Mouse (Mus musculus) CD4-positive helper T cell, adult 2 months (primary cell): Measurements from ENCODE around the gene 9130409I23Rik.
A peak's percentile ranks its signal among the peaks of the same experiment; 100 is the strongest.

Experiments
- DNase-seq: peaks from one replicate; pipeline ENCODE4 v3.0.0-alpha.2; 2012; ENCODE audit warnings: low read depth, missing footprints, low spot score

Gene 9130409I23Rik

DNA sequence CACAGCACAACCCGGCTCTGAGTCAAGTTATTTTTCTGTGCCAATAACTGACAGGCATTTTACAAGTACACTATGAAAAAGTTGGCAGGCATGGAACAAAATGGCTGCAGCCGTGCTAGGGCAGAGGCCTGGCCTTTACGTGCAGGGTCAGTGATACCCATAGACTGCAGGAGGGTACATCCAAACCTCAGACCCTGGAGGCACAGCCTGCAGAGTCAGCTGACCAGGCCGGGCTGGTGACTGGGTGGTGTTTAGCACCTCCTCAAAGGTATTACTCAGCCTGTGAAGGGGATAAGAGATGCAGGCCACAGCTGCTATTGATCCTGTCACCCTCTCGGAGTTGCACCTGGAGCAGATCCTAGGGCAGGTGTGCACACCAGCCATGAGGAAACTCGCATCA, at the start of gene 9130409I23Rik:
Gene 9130409I23Rik, plus strand, starts transcription at position 301 of the 400 bp plus-strand sequence.
- no peak for DNase-seq

DNA sequence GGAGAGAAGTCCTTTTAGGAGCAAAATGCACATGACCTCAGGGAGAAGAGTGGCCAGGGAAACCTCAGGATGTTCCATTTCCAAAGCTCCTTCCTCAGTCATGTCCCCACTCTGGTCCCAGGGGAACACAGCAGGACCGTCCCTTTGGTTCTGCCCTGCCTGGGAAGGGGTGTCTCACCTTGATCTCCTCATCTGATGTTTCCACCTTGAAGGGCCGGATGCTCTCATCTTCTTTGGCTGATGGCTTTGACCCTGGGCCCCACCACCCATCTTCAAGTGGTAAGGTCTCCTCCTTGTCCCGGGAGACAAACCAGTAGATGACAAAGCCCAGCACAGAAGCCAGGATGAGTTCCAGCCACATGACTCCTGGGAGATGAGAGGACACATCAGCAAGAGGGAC, 49.4 kb upstream of the 9130409I23Rik start:
- no peak for DNase-seq

DNA sequence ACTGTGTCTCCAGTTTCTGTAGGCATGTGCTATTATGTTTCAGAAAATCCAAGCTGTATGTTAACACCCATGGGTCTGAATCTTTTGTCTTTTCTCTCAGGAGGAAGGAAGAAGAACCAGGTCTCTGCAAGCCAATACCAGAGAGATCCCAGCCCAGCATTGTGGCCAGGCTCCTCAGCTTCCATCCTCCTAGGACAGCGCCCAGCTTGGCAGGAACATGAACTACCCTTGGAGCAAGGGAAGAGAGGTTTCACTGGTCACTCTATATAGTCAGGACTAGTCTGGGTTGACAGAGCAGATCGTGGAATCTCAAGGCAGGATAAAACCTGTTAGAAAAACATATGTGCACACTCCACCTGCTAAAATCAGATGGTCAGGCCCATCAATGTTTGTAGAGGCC, 47.2 kb upstream of the 9130409I23Rik start:
- no peak for DNase-seq

DNA sequence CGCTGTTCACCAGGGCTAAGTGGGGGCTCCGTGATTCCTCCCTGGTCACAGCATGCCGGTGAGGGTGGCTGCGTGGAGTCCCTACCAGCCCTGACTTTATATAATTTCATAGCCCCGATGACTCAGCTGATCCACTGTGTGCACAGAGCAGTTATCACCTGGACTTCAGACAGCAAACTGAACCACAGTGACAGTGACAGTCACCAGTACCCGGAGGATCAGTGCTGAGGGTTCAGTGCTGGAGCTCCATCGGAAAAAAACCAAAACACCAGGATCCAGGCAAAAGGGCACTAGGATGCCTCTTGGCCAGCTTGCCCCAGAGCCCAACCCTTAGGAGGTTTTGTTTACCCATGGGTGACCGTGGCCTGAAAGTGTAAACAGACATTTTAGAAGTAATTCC, 45.7 kb upstream of the 9130409I23Rik start:
- DNase-seq: no peak

DNA sequence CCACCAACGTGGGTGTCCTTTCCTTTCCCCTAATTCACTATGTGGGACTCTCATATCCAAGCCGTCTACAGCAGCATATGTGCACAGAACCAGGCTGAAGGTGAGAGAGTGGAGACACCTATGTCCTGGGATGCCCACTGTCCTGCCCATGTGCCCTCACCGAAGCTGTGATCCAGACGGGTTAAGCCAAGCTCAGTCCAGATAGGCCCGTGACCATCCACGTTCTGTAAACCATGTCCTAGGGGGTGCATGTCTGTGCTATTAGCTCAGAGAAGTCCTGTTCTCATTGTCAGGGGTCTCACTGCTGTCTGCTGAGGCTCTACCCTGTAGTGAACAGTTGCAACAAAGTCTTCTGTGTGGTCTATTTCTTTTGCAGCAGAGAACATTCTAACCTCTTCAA, 43.2 kb upstream of the 9130409I23Rik start:
- DNase-seq: no peak

DNA sequence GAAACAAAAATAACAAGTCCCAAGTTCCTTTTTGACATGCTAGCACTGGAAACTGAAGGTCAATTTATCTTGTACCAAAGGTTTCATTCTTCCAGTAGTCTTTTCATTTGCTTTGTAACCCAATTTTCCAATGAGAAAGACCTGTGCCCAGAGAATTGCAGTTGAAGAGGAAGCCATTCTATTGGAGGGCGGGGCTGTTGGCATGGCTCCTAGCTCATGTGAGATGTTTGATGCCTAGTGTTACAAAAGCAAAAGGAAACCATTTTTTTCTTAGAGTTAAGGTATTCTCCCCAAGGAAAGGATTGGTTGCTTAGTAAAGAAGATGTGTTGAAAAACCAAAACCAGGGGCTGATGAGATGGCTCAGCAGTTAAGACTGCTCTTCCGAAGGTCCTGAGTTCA, 42.8 kb upstream of the 9130409I23Rik start:
- no peak for DNase-seq

DNA sequence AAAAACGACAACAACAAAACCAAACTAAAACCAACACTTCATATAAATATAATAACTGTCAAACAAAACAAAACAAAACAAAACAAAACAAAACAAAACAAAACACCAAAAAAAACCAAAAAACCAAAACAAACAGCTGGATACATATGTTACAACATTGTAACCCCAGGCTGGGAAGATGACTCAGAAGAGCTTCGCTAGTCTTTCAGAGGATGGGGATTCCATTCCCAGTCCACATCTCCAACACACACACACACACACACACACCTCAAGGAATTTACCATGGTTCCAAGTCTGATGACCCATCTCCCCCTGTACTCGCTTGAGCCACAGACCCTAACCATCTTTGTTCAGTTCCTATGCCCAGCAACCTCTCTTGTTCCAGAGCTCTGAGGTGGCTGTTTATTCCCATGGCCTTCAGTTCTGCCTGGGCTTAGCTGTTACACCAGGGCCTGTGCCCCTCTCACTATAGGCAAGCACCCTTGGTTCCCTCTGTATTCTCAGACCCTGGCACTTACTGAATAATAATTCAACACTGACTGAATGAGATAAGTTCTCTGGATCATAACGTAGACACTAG, 41.9 kb upstream of the 9130409I23Rik start:
- DNase-seq: no peak

DNA sequence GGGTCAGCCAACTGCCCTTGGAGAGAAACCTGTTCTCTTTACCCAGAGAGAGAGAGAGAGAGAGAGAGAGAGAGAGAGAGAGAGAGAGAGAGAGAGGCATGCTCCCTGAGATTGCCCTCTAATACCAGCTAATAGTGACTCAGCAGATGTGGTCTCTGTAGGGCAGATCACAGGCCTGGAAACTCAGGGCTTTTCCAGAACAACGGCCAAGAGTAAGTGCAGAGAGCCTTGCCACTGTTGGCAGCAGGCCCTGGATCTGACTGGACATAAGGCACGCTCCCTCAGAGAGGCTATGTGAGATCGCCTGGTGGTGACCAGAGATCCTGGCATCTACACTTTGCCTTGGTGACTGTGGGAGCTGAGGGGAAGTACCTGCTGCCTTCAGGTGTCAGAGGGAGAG, 41.3 kb upstream of the 9130409I23Rik start:
- no peak for DNase-seq

DNA sequence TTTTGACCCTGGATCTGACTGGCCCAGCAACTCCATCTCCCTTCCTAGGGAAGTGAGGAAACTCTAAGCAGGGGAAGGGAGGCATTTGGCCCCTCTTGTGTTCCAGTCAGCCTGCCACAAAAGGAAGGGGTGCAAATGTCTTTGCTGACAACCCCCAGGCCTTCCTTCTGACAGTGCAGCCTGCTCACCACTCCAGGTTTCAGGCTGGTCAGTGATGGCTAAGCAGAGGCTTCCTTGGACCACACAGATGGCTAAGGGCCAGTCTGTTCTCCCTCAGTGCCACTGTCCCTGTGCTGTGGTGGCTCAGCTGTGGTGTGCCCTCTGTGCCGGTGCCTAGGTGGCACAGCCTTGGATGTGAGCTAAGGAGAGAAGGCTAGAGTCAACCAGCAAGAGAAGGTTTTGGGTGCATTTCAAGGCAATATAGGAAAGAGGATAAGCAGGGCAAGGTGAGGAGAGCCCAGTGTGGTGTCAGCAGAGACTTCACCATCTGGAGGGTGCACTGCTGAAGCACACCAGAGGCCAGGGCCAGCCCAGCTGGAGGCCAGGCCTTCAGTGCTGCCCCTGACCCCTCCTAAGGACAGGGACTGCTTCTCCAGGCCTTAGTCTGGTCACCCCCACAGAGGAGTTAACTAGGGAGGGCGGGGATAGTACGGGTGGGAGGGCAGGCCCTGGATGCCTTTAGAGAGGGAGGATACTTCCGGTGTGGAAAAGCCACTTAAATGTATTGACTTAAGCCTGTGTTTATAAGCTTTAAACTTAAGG, 40.7 kb upstream of the 9130409I23Rik start:
- DNase-seq: no peak

DNA sequence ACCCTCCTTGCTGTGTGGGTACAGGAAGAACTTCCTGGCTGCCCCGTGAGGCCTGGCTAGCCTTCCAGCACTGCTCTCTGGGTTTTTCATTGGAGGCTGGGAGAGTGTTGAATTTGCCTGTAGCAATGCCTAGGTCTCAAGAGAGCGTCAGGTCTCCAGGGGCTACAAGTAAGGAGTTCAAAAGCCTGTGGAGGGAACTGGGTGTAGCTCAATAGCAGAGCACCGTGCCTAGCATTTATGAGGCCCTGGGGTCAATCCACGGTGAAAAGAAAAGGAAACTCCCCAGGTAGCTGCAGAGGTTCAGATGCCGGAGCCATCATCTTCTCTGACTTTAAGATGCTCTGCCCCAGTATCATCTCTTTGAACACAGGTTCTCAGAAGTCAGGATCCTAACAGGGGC, 39.4 kb upstream of the 9130409I23Rik start:
- no peak for DNase-seq

DNA sequence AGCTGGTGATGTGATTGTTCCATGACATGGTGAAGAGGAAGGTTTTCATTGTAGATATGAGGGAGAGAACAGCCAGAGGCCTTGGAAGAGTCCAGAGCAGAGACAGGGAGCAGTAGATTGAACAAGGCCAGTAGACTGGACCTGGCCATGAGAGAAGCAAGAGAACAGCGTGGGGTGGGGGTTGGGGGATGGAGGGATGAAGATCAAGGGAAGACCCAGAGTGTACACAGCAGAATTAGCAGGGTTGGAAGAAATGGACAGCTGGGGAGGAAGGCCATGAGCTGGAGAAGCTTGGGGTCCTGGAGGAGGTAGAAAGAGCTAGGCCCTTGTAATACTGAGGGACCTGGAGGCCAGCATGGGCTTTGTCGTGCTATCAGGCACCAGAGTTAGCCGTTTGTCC, 38.6 kb upstream of the 9130409I23Rik start:
- DNase-seq: no peak

DNA sequence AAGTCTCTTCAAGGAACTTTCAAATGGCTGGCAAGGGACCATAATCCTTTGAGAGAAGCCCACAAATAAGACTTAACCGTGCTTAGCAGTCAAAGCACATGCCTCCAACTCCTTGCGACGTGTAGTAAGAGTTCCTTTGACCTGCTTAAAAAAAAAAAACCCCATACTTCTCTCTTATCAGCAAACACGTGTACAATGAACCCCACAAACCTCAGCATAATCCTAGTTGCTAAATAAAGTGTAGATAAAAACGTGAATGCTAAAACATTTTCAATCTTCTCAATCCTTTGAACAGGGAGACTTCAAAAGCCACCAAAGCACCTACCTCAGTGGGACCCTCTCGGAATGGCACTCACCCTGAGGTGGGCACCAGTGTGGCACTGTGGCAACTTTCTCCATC, 37.6 kb upstream of the 9130409I23Rik start:
- no peak for DNase-seq

DNA sequence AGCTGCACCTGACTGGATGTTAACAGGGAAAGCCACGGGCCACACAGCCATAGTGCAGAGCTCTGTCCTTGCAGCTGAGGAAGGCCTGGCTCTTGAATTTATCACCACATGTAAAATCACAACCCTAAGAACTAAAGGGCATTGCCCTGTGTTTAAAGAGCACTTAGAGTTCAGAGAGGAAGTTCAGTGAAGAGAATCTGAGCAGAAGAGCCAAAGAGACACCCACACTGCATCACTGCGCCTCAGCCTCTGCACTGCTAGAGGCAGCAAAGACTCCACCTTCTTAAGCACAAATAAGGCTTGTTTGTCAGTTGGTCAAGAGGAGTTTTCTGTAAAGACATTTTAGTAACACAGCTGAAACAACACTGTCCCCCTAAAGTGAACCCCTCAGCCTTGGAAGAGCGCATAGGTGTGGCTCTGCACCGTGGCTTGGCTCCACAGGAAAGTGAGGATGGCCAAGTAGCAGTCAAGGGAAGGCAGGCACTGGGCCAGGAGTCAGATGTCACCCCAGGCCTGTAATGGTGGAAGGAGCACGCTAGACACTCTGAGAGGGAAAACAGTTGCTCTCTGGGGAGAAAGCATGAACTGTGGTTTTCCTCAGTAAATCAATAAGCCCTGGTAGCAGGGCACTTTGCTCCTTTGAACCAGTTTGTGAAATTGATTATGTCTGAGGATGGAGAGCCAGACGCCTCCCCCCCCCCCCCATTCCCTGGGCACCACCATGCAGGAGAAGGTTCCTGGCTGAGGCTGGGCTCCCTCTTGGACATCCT, 36.1 kb upstream of the 9130409I23Rik start:
- peak; percentile 36 for DNase-seq

DNA sequence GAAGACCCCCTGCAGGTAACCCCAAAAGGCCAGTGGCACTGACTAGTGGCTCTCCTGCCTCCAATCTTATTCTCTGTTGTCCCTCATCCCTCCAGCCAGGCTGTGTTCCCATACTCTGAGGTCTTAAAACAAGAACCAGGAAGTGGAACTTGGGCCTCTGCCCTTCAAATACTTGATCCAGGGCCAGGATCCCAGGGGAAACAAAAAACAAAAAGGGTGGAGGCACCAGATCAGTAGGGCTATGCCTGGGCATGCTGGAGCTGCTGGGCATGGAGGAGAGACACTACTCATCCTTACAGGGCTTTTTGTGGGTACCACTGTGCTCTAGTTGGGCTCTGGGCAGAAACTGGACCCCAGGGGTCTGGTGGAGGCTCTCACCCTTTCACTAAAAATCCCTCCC, 35.5 kb upstream of the 9130409I23Rik start:
- DNase-seq: no peak

DNA sequence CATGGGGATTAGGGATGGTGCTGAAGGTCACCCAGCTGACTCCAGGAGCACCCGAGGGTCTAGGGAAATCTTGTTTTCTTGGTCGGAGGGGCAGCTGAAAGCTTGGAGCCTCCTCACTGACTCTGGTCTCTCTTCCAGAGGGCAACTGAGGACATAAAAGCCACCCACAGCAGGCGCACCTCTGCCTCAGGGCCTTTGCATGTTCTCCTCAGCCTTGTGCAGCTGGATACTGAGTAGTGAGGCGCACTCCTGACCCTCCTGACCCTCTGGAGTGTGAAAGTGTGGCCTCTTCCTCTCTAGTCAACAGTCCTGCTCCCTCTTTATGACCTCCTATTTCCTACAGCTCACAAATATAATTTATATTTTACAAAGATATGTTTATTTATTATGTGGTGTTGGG, 35.0 kb upstream of the 9130409I23Rik start:
- no peak for DNase-seq

DNA sequence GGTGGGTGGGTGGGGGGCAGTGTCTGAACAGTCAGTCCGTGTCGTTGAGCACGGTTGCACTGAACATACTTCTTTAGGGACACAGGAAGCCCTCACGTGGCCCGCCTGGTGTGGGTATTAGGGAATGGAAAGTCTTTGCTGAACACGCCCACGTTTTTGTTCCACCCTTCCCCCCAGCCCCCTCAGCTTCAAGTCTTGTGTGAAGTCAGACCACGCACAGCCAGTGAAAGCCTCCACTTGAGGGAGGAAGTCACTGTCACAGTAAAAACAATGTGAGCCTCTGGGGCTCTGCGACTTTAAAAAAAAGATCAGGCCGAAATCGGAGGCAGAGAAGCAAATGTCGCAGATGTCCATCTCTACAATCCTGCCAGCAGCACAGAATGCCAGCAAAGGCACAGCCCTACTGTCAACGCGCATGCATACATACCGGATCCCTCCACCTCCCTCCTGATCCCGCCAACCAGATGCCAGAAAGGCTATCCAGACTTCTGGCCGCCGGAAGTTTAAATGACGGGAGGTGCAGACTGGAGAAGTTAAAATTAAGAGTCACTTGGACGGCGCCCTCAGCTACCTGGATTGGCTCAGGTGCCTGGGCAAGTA, 34.4 kb upstream of the 9130409I23Rik start:
- DNase-seq: peak; percentile 89

DNA sequence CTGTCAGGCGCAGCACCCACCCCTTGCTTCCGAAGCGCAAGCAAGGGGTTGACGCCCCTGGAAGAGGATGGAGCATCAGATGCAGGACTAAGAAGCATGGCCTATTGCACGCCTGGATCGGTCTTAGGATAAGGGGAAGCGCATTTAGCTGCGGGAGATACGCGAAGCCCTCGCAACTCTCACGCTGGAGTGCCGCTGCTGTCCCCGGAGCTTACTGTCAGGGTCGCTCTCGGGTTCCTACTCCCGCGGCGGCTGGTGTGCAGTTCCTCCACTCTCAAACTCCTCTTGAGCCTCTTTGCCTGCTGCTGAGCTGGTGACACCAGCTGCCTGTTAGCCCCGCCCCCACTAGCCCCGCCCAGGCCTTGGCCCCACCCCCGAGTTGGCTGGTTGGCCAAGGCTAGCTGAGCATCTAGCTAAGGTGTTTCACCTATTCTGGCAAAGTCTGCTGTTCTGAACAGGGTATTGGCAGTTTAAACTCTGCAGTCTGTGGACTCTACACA, 33.8 kb upstream of the 9130409I23Rik start:
- peak; percentile 88 for DNase-seq

DNA sequence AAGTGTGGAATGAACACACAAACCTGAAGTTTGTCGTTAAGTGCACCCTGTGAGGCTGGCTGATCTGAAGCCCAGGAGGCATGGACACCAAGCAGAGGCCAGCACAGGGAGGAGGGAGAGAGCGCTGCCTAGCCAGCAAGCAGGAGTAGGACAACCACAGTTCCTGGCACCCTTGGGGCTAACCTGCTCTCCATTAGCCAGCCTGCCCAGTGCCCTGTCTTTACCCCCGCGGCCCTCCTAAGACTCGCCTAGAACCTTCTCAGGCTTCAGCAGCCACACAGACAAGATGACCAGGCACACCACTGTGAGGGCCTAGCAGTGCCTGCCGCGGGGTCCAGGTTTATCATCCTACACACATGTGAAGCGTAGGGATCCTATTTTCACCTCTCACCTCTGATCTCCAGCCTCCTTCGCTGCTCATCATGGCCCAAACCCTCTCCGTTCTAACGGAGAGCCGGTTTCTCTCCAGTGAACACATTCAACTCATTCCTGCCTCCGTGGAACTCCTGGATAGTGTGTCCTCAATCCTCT, 33.1 kb upstream of the 9130409I23Rik start:
- DNase-seq: no peak

DNA sequence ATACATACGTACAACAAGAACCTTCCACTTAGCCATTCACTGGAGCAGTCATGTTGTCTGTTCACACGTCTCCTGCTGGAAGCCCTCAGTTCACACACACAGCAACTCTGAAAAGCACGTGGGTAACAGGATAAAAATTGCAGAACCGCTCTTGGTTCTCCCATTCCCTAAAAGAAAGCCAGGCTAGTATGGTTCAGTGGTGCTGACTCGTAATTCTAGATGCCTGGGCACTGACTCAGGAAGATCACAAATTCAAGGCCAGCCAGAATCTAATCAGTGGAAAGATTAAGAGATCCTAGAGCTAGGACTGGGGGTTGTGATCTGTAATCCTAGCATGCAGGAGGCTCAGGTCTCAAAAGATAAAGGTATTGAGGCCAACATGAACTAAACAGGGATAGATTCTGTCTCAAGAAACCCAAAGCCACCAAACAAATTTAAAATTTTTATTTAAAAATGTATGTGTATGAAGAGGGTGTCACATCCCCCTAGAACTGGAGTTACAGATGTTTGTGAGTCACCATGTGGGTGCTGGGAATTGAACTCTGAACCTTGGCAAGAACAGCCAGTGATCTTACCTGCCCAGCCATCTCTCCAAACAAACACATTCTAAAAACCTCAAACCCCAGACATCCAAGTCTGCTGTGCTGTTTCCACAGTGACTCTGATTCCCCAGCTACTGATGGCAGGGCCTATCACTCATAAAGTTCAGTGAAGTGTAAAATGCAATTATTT, 30.1 kb upstream of the 9130409I23Rik start, which contains the start of gene Ephx1:
Gene Ephx1, minus strand, starts transcription at position 149 of the 732 bp plus-strand sequence.
- DNase-seq: no peak

DNA sequence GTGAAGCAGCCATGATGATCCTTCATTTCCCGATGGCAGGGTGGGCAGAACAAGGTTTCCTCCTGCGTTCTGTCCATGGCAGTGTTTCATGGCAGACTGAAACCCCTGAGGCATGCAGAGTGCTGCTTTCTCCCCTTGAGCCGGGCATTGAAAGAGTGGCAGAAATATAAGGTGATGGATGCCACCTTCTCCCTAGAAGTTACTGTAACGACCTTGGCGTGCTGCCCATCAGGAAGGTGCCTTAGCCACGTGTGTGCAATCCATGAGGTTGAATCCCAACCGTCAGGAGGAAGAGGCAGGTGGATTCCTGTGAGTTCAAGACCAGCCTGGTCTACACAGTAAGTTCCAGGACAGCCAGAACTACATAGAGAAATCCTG, 29.6 kb upstream of the 9130409I23Rik start:
- DNase-seq: no peak

DNA sequence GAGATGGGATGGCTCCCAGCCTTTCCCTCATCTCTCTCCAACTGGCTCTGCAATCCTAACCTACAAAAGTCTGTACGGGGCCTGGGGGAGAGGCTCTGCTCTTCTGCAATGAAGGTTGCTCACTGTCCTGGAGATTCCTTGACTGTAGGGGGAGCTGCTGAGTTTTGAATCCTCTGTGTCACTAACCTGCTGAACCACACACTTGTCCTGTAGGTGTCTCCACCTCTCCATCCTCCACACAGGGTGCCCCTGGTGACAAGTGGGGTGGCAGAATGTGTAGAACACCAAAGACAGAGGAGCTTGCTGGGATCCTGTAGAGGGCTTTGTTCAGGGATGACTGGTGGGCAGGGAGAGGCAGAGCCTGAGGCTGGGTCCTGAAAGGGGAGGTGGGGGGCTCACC, 28.8 kb upstream of the 9130409I23Rik start:
- peak; percentile 86 for DNase-seq
